Mouse (Mus musculus): ENCODE data around the gene Cobl. TPM values are rescaled to one million over a fixed set of nuclear protein-coding genes. Genes with fewer than 3 reads are reported as not detected.

The Cobl gene
- total and polyA plus RNA-seq, 2 experiments from 2014 or later: 20.5 to 42.5 TPM

GRCm38 (mm10) chr11:12258411-12258810 lies 206.3 kb downstream of the Cobl start:
- no peak overlapping the region for H3K4me3 ChIP-seq (ENCODE audit: low read depth, low read length)
- DNase-seq (ENCODE audit: low spot score) (no peak), ATAC-seq (ENCODE audit: insufficient read depth, low read depth) (no peak)
- no peak overlapping the region for H3K4me2 ChIP-seq (ENCODE audit: low read depth, low read length)
- TF ChIP-seq CTCF (IDR thresholded peaks at IDR 0.05; ENCODE audit: low read depth) (no peak), EP300 (IDR thresholded peaks at IDR 0.05; ENCODE audit: low read depth) (no peak)
- no peak overlapping the region for H3K9ac ChIP-seq (replicated peaks; ENCODE audit: low read depth, low read length)
- H3K9me3 ChIP-seq (replicated peaks; ENCODE audit: control insufficient read depth, low read length): no peaks in the 10 kb centered on the region
- H3K27me3 ChIP-seq (ENCODE audit: control insufficient read depth, insufficient read depth, low read length): no peaks in the 10 kb centered on the region
- H3K4me1 ChIP-seq (ENCODE audit: control insufficient read depth, insufficient read depth): 0 out of 2 replicates have a peak, but pooled peaks cover 8% of the 10 kb centered on the region
- no peak overlapping the region for H3K27ac ChIP-seq (ENCODE audit: low read depth)
- no peaks in the 10 kb centered on the region for H3K36me3 ChIP-seq (replicated peaks; ENCODE audit: control insufficient read depth, insufficient read depth, low read length)
- 75% methylated on average over 2 of the region's 2 CpGs for WGBS

GRCm38 (mm10) chr11:12257324-12258118 lies 207.2 kb downstream of the Cobl start:
- ATAC-seq (ENCODE audit: insufficient read depth, low read depth): no peak
- no peak overlapping the region for H3K4me3 ChIP-seq (ENCODE audit: low read depth, low read length)
- no peaks in the 10 kb centered on the region for H3K27me3 ChIP-seq (ENCODE audit: control insufficient read depth, insufficient read depth, low read length)
- H3K4me2 ChIP-seq (ENCODE audit: low read depth, low read length): no peak overlapping the region
- 0 out of 2 replicates have a peak, but pooled peaks cover 8% of the 10 kb centered on the region for H3K4me1 ChIP-seq (ENCODE audit: control insufficient read depth, insufficient read depth)
- 82% methylated on average over 5 of the region's 5 CpGs for WGBS
- H3K27ac ChIP-seq (ENCODE audit: low read depth): no peak overlapping the region
- no peak for DNase-seq (ENCODE audit: low spot score)
- H3K9me3 ChIP-seq (replicated peaks; ENCODE audit: control insufficient read depth, low read length): no peaks in the 10 kb centered on the region
- H3K9ac ChIP-seq (replicated peaks; ENCODE audit: low read depth, low read length): no peak overlapping the region
- TF ChIP-seq CTCF (IDR thresholded peaks at IDR 0.05; ENCODE audit: low read depth) (no peak), EP300 (IDR thresholded peaks at IDR 0.05; ENCODE audit: low read depth) (no peak)
- no peaks in the 10 kb centered on the region for H3K36me3 ChIP-seq (replicated peaks; ENCODE audit: control insufficient read depth, insufficient read depth, low read length)

- Histone ChIP-seq H3K4me2 (ENCODE audit: low read depth, low read length) (no peak overlapping the region), H3K36me3 (replicated peaks; ENCODE audit: control insufficient read depth, insufficient read depth, low read length) (no peaks in the 10 kb centered on the region), H3K4me3 (ENCODE audit: low read depth, low read length) (no peak overlapping the region), H3K9ac (replicated peaks; ENCODE audit: low read depth, low read length) (no peak overlapping the region), H3K9me3 (replicated peaks; ENCODE audit: control insufficient read depth, low read length) (no peaks in the 10 kb centered on the region), H3K27me3 (ENCODE audit: control insufficient read depth, insufficient read depth, low read length) (no peaks in the 10 kb centered on the region), H3K27ac (ENCODE audit: low read depth) (no peak overlapping the region), H3K4me1 (ENCODE audit: control insufficient read depth, insufficient read depth) (0 out of 2 replicates have a peak, but pooled peaks cover 7% of the 10 kb centered on the region)
- DNase-seq (ENCODE audit: low spot score) (no peak), ATAC-seq (ENCODE audit: insufficient read depth, low read depth) (no peak)
- TF ChIP-seq EP300 (IDR thresholded peaks at IDR 0.05; ENCODE audit: low read depth) (peak; percentile 40; the same call in 1 of the 2 replicates), CTCF (IDR thresholded peaks at IDR 0.05; ENCODE audit: low read depth) (no peak)
- WGBS: 35% methylated on average over 4 of the region's 4 CpGs
Measured at GRCm38 (mm10) chr11:12245327-12245915, 219.3 kb downstream of the Cobl start.

GRCm38 (mm10) chr11:12236341-12236740 lies 228.4 kb downstream of the Cobl start:
- peaks cover 11% of the 10 kb centered on the region for H3K4me1 ChIP-seq (ENCODE audit: control insufficient read depth, insufficient read depth)
- WGBS: 72% methylated on average over 1 of the region's 1 CpGs
- H3K4me3 ChIP-seq (ENCODE audit: low read depth, low read length): no peak overlapping the region
- TF ChIP-seq EP300 (IDR thresholded peaks at IDR 0.05; ENCODE audit: low read depth): no peak
- TF ChIP-seq CTCF (IDR thresholded peaks at IDR 0.05; ENCODE audit: low read depth): no peak
- H3K27me3 ChIP-seq (ENCODE audit: control insufficient read depth, insufficient read depth, low read length): no peaks in the 10 kb centered on the region
- no peaks in the 10 kb centered on the region for H3K9me3 ChIP-seq (replicated peaks; ENCODE audit: control insufficient read depth, low read length)
- no peaks in the 10 kb centered on the region for H3K36me3 ChIP-seq (replicated peaks; ENCODE audit: control insufficient read depth, insufficient read depth, low read length)
- H3K4me2 ChIP-seq (ENCODE audit: low read depth, low read length): no peak overlapping the region
- DNase-seq (ENCODE audit: low spot score) (no peak), ATAC-seq (ENCODE audit: insufficient read depth, low read depth) (no peak)
- H3K27ac ChIP-seq (ENCODE audit: low read depth): no peak overlapping the region
- H3K9ac ChIP-seq (replicated peaks; ENCODE audit: low read depth, low read length): no peak overlapping the region

GRCm38 (mm10) chr11:12234876-12235275 lies 229.9 kb downstream of the Cobl start:
- TF ChIP-seq CTCF (IDR thresholded peaks at IDR 0.05; ENCODE audit: low read depth) (no peak), EP300 (IDR thresholded peaks at IDR 0.05; ENCODE audit: low read depth) (no peak)
- H3K27ac ChIP-seq (ENCODE audit: low read depth): no peak overlapping the region
- H3K9me3 ChIP-seq (replicated peaks; ENCODE audit: control insufficient read depth, low read length): no peaks in the 10 kb centered on the region
- H3K4me1 ChIP-seq (ENCODE audit: control insufficient read depth, insufficient read depth): peaks cover 17% of the 10 kb centered on the region
- no peaks in the 10 kb centered on the region for H3K27me3 ChIP-seq (ENCODE audit: control insufficient read depth, insufficient read depth, low read length)
- no peak overlapping the region for H3K4me2 ChIP-seq (ENCODE audit: low read depth, low read length)
- H3K9ac ChIP-seq (replicated peaks; ENCODE audit: low read depth, low read length): no peak overlapping the region
- no peak for ATAC-seq (ENCODE audit: insufficient read depth, low read depth)
- WGBS: 58% methylated on average over 4 of the region's 4 CpGs
- no peaks in the 10 kb centered on the region for H3K36me3 ChIP-seq (replicated peaks; ENCODE audit: control insufficient read depth, insufficient read depth, low read length)
- DNase-seq (ENCODE audit: low spot score): no peak
- H3K4me3 ChIP-seq (ENCODE audit: low read depth, low read length): no peak overlapping the region
